Mouse (Mus musculus) MEL (cell line): ENCODE results near the gene Cbx8. TPM values are rescaled to one million over a fixed set of nuclear protein-coding genes. Genes with fewer than 3 reads are reported as not detected.

Source experiments
- DNase-seq: peaks from one replicate; pipeline ENCODE4 v3.0.0; 2011; ENCODE audit warnings: low read depth, low spot score
- H3K27ac ChIP-seq: 2 replicates; pipeline ENCODE4 v1.5.1; 2012; ENCODE audit warnings: low read depth, mild to moderate bottlenecking, control low read depth, low read length, moderate library complexity; ENCODE audit not compliant: control insufficient read depth
- H3K27me3 ChIP-seq, 2 experiments: fragments of 150-350 bp in 1 of 2; sonication (generic) in 1 of 2; 2 replicates each; pipeline ENCODE4 v1.6.1; 2012; ENCODE audit warnings: low read length in 2 of 2, mild to moderate bottlenecking in 2 of 2, improper control_type of control experiment in 1 of 2, moderate library complexity in 1 of 2; ENCODE audit not compliant: insufficient read depth in 2 of 2, control insufficient read depth in 1 of 2
- H3K36me3 ChIP-seq, 2 experiments: 2 replicates each; pipeline ENCODE4 v1.6.1; 2012 to 2014; ENCODE audit warnings: low read length in 2 of 2, improper control_type of control experiment in 1 of 2, inconsistent platforms in 1 of 2, mild to moderate bottlenecking in 1 of 2; ENCODE audit not compliant: insufficient read depth in 2 of 2, control insufficient read depth in 1 of 2
- H3K4me1 ChIP-seq, 2 experiments: fragments of 150-350 bp in 1 of 2; sonication (generic) in 1 of 2; 2 replicates each; pipeline ENCODE4 v1.6.1; 2012; ENCODE audit warnings: low read length in 2 of 2, improper control_type of control experiment in 1 of 2, mild to moderate bottlenecking in 1 of 2; ENCODE audit not compliant: insufficient read depth in 2 of 2, control insufficient read depth in 1 of 2
- H3K4me3 ChIP-seq, 2 experiments: fragments of 150-350 bp in 1 of 2; sonication (generic) in 1 of 2; 2 replicates each; pipeline ENCODE4 v1.5.1; 2012; ENCODE audit warnings: low read depth in 2 of 2, low read length in 2 of 2, mild to moderate bottlenecking in 2 of 2, moderate library complexity in 2 of 2, control low read depth in 1 of 2, improper control_type of control experiment in 1 of 2; ENCODE audit not compliant: control insufficient read depth in 1 of 2, insufficient read depth in 1 of 2
- H3K79me2 ChIP-seq: 2 replicates; pipeline ENCODE4 v1.6.1; 2012; ENCODE audit warnings: mild to moderate bottlenecking, low read length, moderate library complexity; ENCODE audit not compliant: control insufficient read depth, poor library complexity, insufficient read depth
- H3K9ac ChIP-seq: 2 replicates; pipeline ENCODE4 v1.6.1; 2012; ENCODE audit warnings: low read depth, mild to moderate bottlenecking, control low read depth, low read length, moderate library complexity; ENCODE audit not compliant: control insufficient read depth, poor library complexity, severe bottlenecking
- H3K9me3 ChIP-seq: fragments of 150-350 bp; sonication (generic); replicated peaks from 2 replicates; pipeline ENCODE4 v1.6.1; 2012; ENCODE audit warnings: mild to moderate bottlenecking, low read length, improper control_type of control experiment, moderate library complexity; ENCODE audit not compliant: insufficient read depth
- BHLHE40 ChIP-seq: IDR thresholded peaks from 2 replicates; pipeline ENCODE4 v1.6.1; 2012; ENCODE audit warnings: low read depth, mild to moderate bottlenecking, inconsistent platforms, low read length, improper control_type of control experiment, borderline replicate concordance
- CHD1 ChIP-seq: IDR thresholded peaks from 2 replicates; pipeline ENCODE4 v1.6.1; 2012; ENCODE audit warnings: low read depth, mild to moderate bottlenecking, inconsistent platforms, low read length, improper control_type of control experiment
- CHD2 ChIP-seq: IDR thresholded peaks from 2 replicates; pipeline ENCODE4 v1.6.1; 2011; ENCODE audit warnings: low read length, improper control_type of control experiment
- CTCF ChIP-seq, 3 experiments: IDR thresholded peaks in 2 of 3; conservative IDR thresholded peaks in 1 of 3; 2 replicates each; pipeline ENCODE4 v1.5.1; 2011 to 2012; ENCODE audit warnings: low read length in 3 of 3, low read depth in 2 of 3, mild to moderate bottlenecking in 2 of 3, improper control_type of control experiment in 1 of 3, inconsistent platforms in 1 of 3, mixed read lengths in 1 of 3, moderate library complexity in 1 of 3; ENCODE audit not compliant: control insufficient read depth in 1 of 3, insufficient read depth in 1 of 3, poor library complexity in 1 of 3, severe bottlenecking in 1 of 3
- E2F4 ChIP-seq: IDR thresholded peaks from 2 replicates; pipeline ENCODE4 v1.6.1; 2011; ENCODE audit warnings: low read depth, low read length, improper control_type of control experiment, borderline replicate concordance
- EP300 ChIP-seq, 2 experiments: IDR thresholded peaks; 2 replicates each; pipeline ENCODE4 v1.6.1; 2011; ENCODE audit warnings: improper control_type of control experiment in 2 of 2, low read length in 2 of 2, low read depth in 1 of 2, mild to moderate bottlenecking in 1 of 2
- ETS1 ChIP-seq: IDR thresholded peaks from 2 replicates; pipeline ENCODE4 v1.6.1; 2012; ENCODE audit warnings: low read depth, mild to moderate bottlenecking, inconsistent platforms, low read length, improper control_type of control experiment, moderate library complexity
- GATA1 ChIP-seq: IDR thresholded peaks from 2 replicates; pipeline ENCODE4 v1.6.1; 2011; ENCODE audit warnings: low read depth, low read length, improper control_type of control experiment
- HCFC1 ChIP-seq: IDR thresholded peaks from 2 replicates; pipeline ENCODE4 v1.6.1; 2012; ENCODE audit warnings: low read depth, mild to moderate bottlenecking, inconsistent platforms, low read length, improper control_type of control experiment, moderate library complexity
- KAT2A ChIP-seq: conservative IDR thresholded peaks from 2 replicates; pipeline ENCODE4 v1.6.1; 2012; ENCODE audit warnings: low read depth, low read length, improper control_type of control experiment, inconsistent platforms
- MAFK ChIP-seq: IDR thresholded peaks from 2 replicates; pipeline ENCODE4 v1.6.1; 2011; ENCODE audit warnings: low read depth, mild to moderate bottlenecking, low read length, improper control_type of control experiment, borderline replicate concordance
- MAX ChIP-seq: IDR thresholded peaks from 2 replicates; pipeline ENCODE4 v1.6.1; 2011; ENCODE audit warnings: low read length, improper control_type of control experiment
- MAZ ChIP-seq: IDR thresholded peaks from 2 replicates; pipeline ENCODE4 v1.6.1; 2012; ENCODE audit warnings: low read depth, mild to moderate bottlenecking, inconsistent platforms, low read length, improper control_type of control experiment
- MXI1 ChIP-seq: IDR thresholded peaks from 2 replicates; pipeline ENCODE4 v1.6.1; 2011; ENCODE audit warnings: mild to moderate bottlenecking, low read depth, low read length, improper control_type of control experiment
- MYB ChIP-seq: IDR thresholded peaks from 2 replicates; pipeline ENCODE4 v1.6.1; 2011; ENCODE audit warnings: mild to moderate bottlenecking, low read depth, low read length, improper control_type of control experiment
- MYC ChIP-seq: IDR thresholded peaks from 2 replicates; pipeline ENCODE4 v1.6.1; 2011; ENCODE audit warnings: low read depth, mild to moderate bottlenecking, low read length, improper control_type of control experiment, moderate library complexity
- NRF1 ChIP-seq: IDR thresholded peaks from 2 replicates; pipeline ENCODE4 v1.6.1; 2014; ENCODE audit warnings: low read depth, mild to moderate bottlenecking, inconsistent platforms, low read length, improper control_type of control experiment, moderate library complexity; ENCODE audit not compliant: poor library complexity, insufficient read depth, severe bottlenecking
- POLR2A ChIP-seq, 2 experiments: IDR thresholded peaks; 2 replicates each; pipeline ENCODE4 v1.6.1; 2011 to 2012; ENCODE audit warnings: low read length in 2 of 2, mild to moderate bottlenecking in 2 of 2, control low read depth in 1 of 2, improper control_type of control experiment in 1 of 2, low read depth in 1 of 2, moderate library complexity in 1 of 2; ENCODE audit not compliant: control insufficient read depth in 1 of 2, insufficient read depth in 1 of 2, poor library complexity in 1 of 2
- POLR2AphosphoS2 ChIP-seq: IDR thresholded peaks from 2 replicates; pipeline ENCODE4 v1.6.1; 2011; ENCODE audit warnings: low read length, improper control_type of control experiment
- RAD21 ChIP-seq: IDR thresholded peaks from 2 replicates; pipeline ENCODE4 v1.6.1; 2011; ENCODE audit warnings: mild to moderate bottlenecking, low read depth, low read length, improper control_type of control experiment
- SIN3A ChIP-seq: IDR thresholded peaks from 2 replicates; pipeline ENCODE4 v1.6.1; 2012; ENCODE audit warnings: low read length, improper control_type of control experiment, inconsistent platforms
- SMC3 ChIP-seq: IDR thresholded peaks from 2 replicates; pipeline ENCODE4 v1.6.1; 2011; ENCODE audit warnings: low read depth, low read length, improper control_type of control experiment
- TBP ChIP-seq: IDR thresholded peaks from 2 replicates; pipeline ENCODE4 v1.8.0; 2011; ENCODE audit warnings: low read depth, low read length, improper control_type of control experiment
- TCF12 ChIP-seq: IDR thresholded peaks from 2 replicates; pipeline ENCODE4 v1.6.1; 2014; ENCODE audit warnings: low read depth, mild to moderate bottlenecking, inconsistent platforms, low read length, improper control_type of control experiment, moderate library complexity
- USF1 ChIP-seq: IDR thresholded peaks from 2 replicates; pipeline ENCODE4 v1.6.1; 2014; ENCODE audit warnings: low read depth, mild to moderate bottlenecking, inconsistent platforms, low read length, improper control_type of control experiment, moderate library complexity
- USF2 ChIP-seq, 2 experiments: IDR thresholded peaks; 2 replicates each; pipeline ENCODE4 v1.6.1; 2011 to 2012; ENCODE audit warnings: improper control_type of control experiment in 2 of 2, low read length in 2 of 2, borderline replicate concordance in 1 of 2, inconsistent platforms in 1 of 2, low read depth in 1 of 2, mild to moderate bottlenecking in 1 of 2; ENCODE audit not compliant: insufficient read depth in 1 of 2
- ZC3H11A ChIP-seq: IDR thresholded peaks from 2 replicates; pipeline ENCODE4 v1.6.1; 2012; ENCODE audit warnings: low read depth, mild to moderate bottlenecking, inconsistent platforms, low read length, improper control_type of control experiment
- ZKSCAN1 ChIP-seq: IDR thresholded peaks from 2 replicates; pipeline ENCODE4 v1.6.1; 2012; ENCODE audit warnings: low read depth, mild to moderate bottlenecking, inconsistent platforms, low read length, improper control_type of control experiment, moderate library complexity
- ZMIZ1 ChIP-seq: IDR thresholded peaks from 2 replicates; pipeline ENCODE4 v1.6.1; 2012; ENCODE audit warnings: low read depth, mild to moderate bottlenecking, inconsistent platforms, low read length, improper control_type of control experiment, moderate library complexity
- ZNF384 ChIP-seq: IDR thresholded peaks from 2 replicates; pipeline ENCODE4 v1.6.1; 2012; ENCODE audit warnings: low read depth, mild to moderate bottlenecking, inconsistent platforms, low read length, improper control_type of control experiment
- polyA plus RNA-seq, 2 experiments: library from polyadenylated mRNA; stranded (reverse) in 1 of 2; unstranded in 1 of 2; fragments of >175 nt in 1 of 2; fragments of >200 nt in 1 of 2; gene quantifications; 2 replicates each; pipeline versions ENCODE4 v1.2.1 to v1.2.4; 2012; ENCODE audit warnings: low replicate concordance in 2 of 2, low read depth in 1 of 2; ENCODE audit not compliant: insufficient read length in 2 of 2, insufficient read depth in 1 of 2, missing spikeins in 1 of 2
- total RNA-seq: library from RNA; depleted of rRNA; stranded (reverse); fragments of 300-350 nt; gene quantifications from 2 replicates; pipeline ENCODE4 v1.2.3, GENCODE M21; 2012

The Cbx8 gene
- total and polyA plus RNA-seq, 3 experiments, result 5.7 to 11.3 TPM; not detected in 1

- H3K4me1 ChIP-seq, result peaks cover 2 to 3% of the 10 kb centered on the region in 2 experiments; a peak in 2 of 4 replicates
- H3K36me3 ChIP-seq, result no peaks in the 10 kb centered on the region
- DNase-seq, result peak; percentile 62
- no peaks in the 10 kb centered on the region for H3K79me2 ChIP-seq
- H3K27ac ChIP-seq, result no peak overlapping the region
- no peak overlapping the region for H3K9ac ChIP-seq
- H3K27me3 ChIP-seq, result no peaks in the 10 kb centered on the region; a peak in 2 of 4 replicates
- TF ChIP-seq MAZ (peak; percentile 43; the same call in 1 of the 2 replicates), MXI1 (no peak), SIN3A (no peak), EP300 (IDR thresholded peaks at IDR 0.05; ENCODE audit: low read depth in 1 of 2, low read length in 2 of 2) (no peak), ZKSCAN1 (no peak), ETS1 (no peak), ZMIZ1 (no peak), GATA1 (no peak), USF1 (no peak), RAD21 (peak; percentile 79), HCFC1 (no peak), CTCF (IDR thresholded peaks at IDR 0.05 in 2 of 3, conservative IDR thresholded peaks at IDR 0.05 in 1 of 3; ENCODE audit: control insufficient read depth in 1 of 3, insufficient read depth in 1 of 3, low read depth in 2 of 3, low read length in 3 of 3, poor library complexity in 1 of 3, severe bottlenecking in 1 of 3) (peak; percentile 63 to 97 (median 87)), ZNF384 (no peak), MYC (no peak), MYB (no peak), KAT2A (no peak), MAFK (no peak), USF2 (IDR thresholded peaks at IDR 0.05; ENCODE audit: borderline replicate concordance in 1 of 2, insufficient read depth in 1 of 2, low read depth in 1 of 2, low read length in 2 of 2) (no peak), TBP (no peak), CHD1 (no peak), E2F4 (no peak), ZC3H11A (peak; percentile 50), BHLHE40 (no peak), MAX (no peak), CHD2 (no peak), NRF1 (no peak), SMC3 (peak; percentile 79), POLR2A (IDR thresholded peaks at IDR 0.05; ENCODE audit: control insufficient read depth in 1 of 2, insufficient read depth in 1 of 2, low read depth in 1 of 2, low read length in 2 of 2, poor library complexity in 1 of 2) (no peak), TCF12 (no peak), POLR2AphosphoS2 (no peak)
- H3K9me3 ChIP-seq, result no peaks in the 10 kb centered on the region
- H3K4me3 ChIP-seq, result no peak overlapping the region
Observed at GRCm38 (mm10) chr11:118998540-118999265, 42.1 kb downstream of the Cbx8 start.
